Mouse (Mus musculus) thymus, postnatal 0 days (tissue): ENCODE measurements around the gene Mpeg1. TPM values are rescaled to one million over a fixed set of nuclear protein-coding genes. Genes with fewer than 3 reads are reported as not detected.

Experiments
- DNase-seq: peaks from one replicate; pipeline ENCODE4 v3.0.0-alpha.2; 2015; ENCODE audit warnings: low spot score
- polyA plus RNA-seq: library from polyadenylated mRNA; unstranded; fragments of >200 nt; fragmentation: Nextera tagmentation; extraction: Ambion mirVana; gene quantifications from 2 replicates; pipeline ENCODE4 v1.2.1, GENCODE M21; 2015

The Mpeg1 gene
- polyA plus RNA-seq, 1 experiment from 2014 or later: 2.9 TPM

DNA sequence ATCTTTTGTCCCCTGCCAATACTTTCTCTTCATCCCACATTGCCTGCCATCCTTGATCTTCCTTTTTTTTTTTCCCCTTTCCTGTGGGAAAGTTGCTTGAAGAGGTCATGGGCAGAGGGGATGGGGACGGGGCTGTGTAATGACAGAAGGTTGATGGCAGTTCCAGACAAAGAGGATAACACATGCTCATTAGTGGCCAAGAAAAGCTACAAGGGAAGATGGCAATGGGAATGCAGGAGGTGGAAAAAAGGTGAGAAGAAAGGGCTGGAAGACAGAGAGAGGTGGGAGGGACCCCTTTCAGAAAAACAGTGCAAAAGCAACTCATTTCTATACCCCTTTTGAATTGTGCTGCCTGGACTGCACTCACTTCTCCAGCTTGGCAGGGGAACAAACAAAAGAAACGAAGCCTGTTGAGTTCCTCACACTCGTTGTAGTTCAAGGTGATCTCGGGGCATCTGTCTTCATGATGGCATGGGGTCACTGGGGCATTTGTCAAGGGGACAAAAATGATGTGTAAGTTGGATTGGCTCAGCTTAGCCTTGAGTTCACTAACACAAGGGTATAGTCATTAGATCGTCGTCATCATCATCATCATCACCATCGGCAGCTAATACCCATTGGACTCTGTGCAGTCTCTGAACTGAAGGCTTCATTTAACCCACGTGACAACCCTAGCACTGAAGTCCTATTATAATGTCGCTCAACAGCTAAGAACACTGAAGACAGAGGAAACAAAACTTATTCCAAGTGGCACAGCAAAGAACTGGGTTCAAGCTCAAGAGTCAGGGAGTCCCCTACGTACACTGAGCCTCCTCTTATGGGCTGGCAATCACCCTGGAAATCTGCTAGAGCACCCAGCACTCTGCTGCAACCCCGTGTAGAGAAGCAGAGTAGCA, 29.3 kb downstream of the Mpeg1 start:
- no peak for DNase-seq

DNA sequence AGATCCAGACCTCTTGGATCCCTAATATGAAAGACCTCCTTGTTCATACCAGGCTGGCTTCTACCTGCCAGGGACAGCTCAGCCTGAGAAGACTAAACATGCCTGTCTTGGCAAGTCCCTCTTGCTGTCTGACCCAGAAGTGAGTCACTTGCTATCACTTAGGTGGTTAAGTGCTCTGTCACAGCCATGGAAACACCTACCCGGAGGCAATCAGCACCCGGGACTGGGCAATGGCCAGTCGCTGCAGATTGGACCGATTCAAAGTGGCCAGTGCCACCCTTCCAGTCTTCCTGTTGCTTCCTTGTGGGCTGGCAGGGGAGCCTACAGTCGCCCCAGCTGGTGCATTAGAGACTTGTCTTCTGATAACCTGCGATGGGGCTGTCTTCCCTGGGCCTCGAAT, 31.1 kb downstream of the Mpeg1 start:
- no peak for DNase-seq

DNA sequence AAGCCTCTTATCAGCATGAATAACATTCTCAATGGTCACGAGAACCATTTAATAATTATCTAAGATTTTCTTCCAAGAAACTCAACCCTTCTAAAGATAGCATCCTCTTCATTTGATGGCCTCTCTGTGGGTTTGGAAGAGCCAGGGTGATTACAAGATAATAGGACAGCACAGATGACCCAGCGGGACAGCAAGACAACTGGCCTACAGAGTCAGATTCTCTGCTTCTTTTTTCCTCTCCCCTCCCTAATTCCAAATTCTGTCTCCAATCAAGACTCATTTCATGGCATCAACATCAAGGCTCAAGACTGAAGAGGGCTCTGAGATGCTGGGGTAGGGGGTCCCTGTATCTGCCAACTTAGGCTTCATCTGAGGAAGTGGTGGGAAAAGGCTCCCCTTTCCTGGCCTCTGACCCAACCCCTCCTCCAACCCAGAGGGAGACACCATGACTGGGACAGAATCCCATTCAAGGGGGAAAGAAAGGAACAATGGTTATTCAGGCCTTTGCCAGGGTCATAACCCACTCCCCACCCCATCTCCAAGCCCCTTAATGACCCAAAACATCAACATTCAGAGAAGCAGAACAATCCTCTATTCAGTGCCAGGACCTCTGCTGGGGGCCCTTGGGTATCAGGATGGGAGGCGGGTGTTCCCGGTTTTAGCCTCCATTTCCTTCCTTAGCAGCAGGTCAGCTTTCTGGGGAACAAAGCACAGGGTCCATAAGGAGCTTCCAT, 33.0 kb downstream of the Mpeg1 start:
- no peak for DNase-seq

DNA sequence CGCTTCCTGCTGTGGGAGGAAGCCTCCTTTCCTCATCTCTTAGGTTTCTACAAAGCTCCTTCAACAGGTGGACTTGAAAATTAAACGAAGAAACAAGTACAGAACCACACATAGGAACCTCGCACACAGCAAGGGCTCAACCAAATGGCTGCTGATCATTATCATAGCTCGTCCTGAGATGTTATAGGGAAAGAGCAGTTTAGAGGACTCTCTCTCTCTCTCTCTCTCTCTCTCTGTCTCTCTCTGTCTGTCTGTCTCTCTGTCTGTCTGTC, 33.5 kb downstream of the Mpeg1 start:
- no peak for DNase-seq

- no peak for DNase-seq
These were observed 34.5 kb downstream of the Mpeg1 start for GRCm38 (mm10) chr19:12494972-12495535.

GRCm38 (mm10) chr19:12496241-12496640, 35.7 kb downstream of the Mpeg1 start:
- no peak for DNase-seq

DNA sequence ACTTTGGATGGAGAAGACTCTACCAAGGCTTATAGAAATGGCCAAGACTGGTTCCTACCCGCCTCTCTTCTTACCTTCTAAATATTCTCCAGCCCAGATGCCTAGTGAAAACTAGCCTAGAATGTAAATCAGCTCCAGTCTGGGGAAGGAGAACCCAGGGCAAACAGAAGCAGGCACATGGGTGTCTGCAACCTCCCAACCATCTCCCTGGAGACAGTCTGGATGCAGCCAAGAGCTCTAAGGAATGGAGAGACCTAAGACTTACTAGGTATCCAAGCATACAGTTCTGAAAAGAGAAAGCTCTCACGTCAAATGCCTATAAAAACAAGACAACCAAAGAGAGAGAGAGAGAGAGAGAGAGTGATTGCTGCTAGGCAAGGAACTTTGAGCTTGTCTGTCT, 37.3 kb downstream of the Mpeg1 start:
- no peak for DNase-seq

- no peak for DNase-seq
These were observed 37.7 kb downstream of the Mpeg1 start for GRCm38 (mm10) chr19:12498321-12498720.

DNA sequence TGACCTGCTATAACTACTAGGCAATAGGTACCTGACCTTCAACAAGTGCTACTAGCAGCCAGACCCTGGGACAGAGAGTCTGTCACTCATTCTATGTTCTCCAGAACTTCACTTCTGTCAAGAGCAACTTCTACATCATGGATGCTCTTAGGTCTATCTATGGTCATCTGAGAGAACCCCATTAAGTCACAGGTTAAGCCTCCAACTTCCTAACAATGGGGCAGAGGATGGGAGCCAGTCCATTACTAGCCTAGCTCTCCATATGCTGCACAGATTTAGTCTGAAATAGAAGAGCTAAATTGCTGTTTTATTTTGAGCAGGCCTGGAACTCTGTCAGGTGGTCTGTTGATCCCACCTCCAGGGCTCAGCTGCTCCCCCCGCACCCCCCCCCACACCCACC, 38.4 kb downstream of the Mpeg1 start:
- no peak for DNase-seq

- DNase-seq: no peak
These were observed 38.9 kb downstream of the Mpeg1 start for GRCm38 (mm10) chr19:12499485-12499884.

DNA sequence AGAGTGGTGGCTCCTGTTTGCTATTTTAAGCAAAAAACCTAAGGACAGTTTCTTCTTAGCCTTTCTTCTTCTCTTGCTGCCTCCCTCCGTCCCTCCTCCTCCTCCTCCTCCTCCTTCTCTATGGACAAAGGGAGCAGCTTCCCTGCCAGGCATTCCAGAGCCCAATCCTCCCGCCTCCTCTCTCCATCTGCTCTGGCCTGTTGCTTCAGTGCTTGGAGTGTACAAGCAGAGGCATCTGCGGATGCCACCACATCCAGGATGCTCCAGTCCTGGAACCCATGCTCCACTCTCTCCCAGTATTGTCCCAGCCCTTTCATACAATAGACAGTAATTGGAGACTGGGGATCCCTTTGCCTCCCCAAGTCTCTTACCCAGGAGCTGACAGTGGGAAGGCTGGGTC, 39.5 kb downstream of the Mpeg1 start:
- no peak for DNase-seq

DNA sequence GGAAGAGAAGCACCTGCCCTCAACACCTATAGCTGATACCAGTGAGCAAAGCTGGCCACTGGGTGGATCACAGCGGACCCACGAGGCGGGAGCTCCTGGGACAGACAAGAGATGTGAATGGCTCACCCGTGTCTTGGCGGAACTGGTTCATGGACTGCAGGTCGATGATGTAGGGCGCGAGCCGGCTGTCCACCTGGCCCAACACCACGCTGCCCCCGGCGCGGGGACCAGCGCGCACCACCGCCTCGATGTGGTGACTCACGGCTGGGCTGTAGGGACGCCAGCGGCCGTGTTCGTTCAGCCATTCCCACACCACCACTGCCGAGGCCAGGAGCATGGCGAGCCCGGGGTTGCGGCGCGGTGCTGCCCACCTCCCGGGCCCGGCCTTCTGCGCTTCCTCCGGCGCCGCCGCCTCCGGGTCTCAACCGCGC, 40.3 kb downstream of the Mpeg1 start:
- no peak for DNase-seq

DNA sequence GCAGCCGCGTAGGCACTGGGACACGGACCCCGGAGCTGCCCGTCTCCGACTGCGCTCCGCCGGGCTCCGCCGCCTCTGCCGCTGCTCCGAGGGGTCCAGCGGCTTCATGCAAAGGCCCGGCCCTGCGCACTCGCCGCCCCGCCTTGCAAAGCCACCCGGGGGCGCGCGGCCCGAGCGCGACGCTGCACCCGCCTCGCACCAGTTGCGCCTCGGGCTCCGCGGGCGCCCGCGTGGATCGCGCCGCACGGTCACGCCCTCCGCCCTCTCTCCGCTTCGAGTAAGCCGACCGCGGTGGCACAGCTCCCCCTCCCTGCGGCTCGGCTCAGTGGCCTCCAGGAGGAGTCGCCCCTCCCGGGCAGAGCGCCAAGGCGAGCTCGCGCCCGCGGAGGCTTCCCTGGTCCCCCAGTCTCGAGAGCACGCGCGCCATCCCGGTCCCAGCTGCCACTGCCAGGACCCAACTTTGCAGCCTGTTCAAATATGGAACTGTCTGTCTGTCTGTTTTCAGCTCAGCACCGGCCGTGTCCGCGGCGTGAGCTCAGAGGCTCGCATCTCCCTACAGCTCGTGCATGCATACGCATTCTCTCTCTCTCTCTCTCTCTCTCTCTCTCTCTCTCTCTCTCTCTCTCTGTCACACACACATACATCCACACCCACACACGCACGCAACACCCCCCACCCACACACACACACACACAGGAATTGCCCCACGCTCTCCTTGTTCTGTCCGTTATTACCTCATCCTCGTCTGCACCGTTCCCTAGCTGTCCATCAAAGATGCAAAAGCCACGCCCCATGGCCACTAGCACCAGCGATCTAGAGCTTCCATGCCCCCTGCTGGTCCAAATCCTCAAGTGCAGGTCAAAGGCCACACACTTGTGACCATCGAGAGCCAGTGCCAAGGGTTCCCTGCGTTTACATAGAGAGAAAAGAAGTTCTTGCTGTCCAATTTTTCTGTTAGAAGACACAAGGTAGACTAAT, 41.1 kb downstream of the Mpeg1 start, which contains the start of gene Dtx4:
Gene Dtx4 (minus strand): TSS at position 85 of the 978 bp plus-strand sequence.
- peak; percentile 90 for DNase-seq

- no peak for DNase-seq
These were observed 42.2 kb downstream of the Mpeg1 start for GRCm38 (mm10) chr19:12502756-12503155.

DNA sequence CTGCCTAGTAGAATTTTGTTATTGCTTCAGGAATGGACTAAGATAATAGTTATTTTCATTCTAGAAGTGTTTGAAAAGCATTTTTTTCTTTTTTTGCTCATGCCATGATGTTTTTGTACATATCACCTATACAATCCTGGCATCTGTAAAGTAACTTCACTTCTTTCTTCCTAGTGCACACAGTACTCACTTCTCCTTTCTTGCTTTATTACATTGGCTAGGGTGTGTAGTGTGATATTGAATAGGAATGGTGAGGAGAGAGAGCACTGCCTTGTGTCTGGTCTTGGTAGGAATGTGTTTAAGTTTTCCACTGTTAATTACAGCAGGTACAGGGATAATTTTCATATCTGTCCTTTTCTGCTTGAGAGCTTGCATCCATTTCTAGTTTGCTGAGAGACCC, 54.0 kb downstream of the Mpeg1 start:
- DNase-seq: no peak

Other genes starting within 250 kb of the Mpeg1 start
- gene Olfr1432, start 228.2 kb upstream of the Mpeg1 start, polyA plus RNA-seq: not detected in 2 replicates
- gene Olfr262, start 219.1 kb upstream of the Mpeg1 start, polyA plus RNA-seq: not detected in 2 replicates
- not detected in 2 replicates for gene Olfr235, start 199.7 kb upstream of the Mpeg1 start, polyA plus RNA-seq
- not detected in 2 replicates for gene Olfr1434, start 180.9 kb upstream of the Mpeg1 start, polyA plus RNA-seq
- gene Olfr1436, start 161.6 kb upstream of the Mpeg1 start, polyA plus RNA-seq: not detected in 2 replicates
- not detected in 2 replicates for gene Olfr1437, start 135.7 kb upstream of the Mpeg1 start, polyA plus RNA-seq
- not detected in 2 replicates for gene Olfr1438-ps1, start 124.9 kb upstream of the Mpeg1 start, polyA plus RNA-seq
- gene Olfr1440, start 73.5 kb upstream of the Mpeg1 start, polyA plus RNA-seq: not detected in 2 replicates
- gene Olfr1441, start 43.3 kb upstream of the Mpeg1 start, polyA plus RNA-seq: not detected in 2 replicates
- gene Pfpl, start 32.9 kb upstream of the Mpeg1 start, polyA plus RNA-seq: not detected in 2 replicates
- gene Dtx4, start 40.7 kb downstream of the Mpeg1 start, polyA plus RNA-seq: 3.4 and 4.3 TPM in 2 replicates
- gene Fam111a, start 85.0 kb downstream of the Mpeg1 start, polyA plus RNA-seq: 32.3 and 35.0 TPM in 2 replicates
- gene Gm4952, start 139.2 kb downstream of the Mpeg1 start, polyA plus RNA-seq: 0.12 TPM in 1 of 2 replicates, not detected in the other
- 0.07 and 0.17 TPM in 2 replicates for gene Glyat, start 172.5 kb downstream of the Mpeg1 start, polyA plus RNA-seq
- gene Olfr1442, start 209.7 kb downstream of the Mpeg1 start, polyA plus RNA-seq: not detected in 2 replicates
- gene Olfr1443, start 217.3 kb downstream of the Mpeg1 start, polyA plus RNA-seq: not detected in 2 replicates
- not detected in 2 replicates for gene Keg1, start 235.0 kb downstream of the Mpeg1 start, polyA plus RNA-seq